Mouse (Mus musculus) fibroblast of lung, adult 2 months (primary cell): ENCODE measurements at regions not wholly inside any gene's neighbourhood (a gene's known extent, or its start where the extent isn't known, plus 50 kb on each side); places are given as distances from the start of the nearest gene placed in this dataset.
A peak's percentile ranks its signal among the peaks of the same experiment; 100 is the strongest.

ENCODE experiments used
- DNase-seq: peaks from one replicate; pipeline ENCODE4 v3.0.0-alpha.2; 2011; ENCODE audit warnings: low read depth

DNA sequence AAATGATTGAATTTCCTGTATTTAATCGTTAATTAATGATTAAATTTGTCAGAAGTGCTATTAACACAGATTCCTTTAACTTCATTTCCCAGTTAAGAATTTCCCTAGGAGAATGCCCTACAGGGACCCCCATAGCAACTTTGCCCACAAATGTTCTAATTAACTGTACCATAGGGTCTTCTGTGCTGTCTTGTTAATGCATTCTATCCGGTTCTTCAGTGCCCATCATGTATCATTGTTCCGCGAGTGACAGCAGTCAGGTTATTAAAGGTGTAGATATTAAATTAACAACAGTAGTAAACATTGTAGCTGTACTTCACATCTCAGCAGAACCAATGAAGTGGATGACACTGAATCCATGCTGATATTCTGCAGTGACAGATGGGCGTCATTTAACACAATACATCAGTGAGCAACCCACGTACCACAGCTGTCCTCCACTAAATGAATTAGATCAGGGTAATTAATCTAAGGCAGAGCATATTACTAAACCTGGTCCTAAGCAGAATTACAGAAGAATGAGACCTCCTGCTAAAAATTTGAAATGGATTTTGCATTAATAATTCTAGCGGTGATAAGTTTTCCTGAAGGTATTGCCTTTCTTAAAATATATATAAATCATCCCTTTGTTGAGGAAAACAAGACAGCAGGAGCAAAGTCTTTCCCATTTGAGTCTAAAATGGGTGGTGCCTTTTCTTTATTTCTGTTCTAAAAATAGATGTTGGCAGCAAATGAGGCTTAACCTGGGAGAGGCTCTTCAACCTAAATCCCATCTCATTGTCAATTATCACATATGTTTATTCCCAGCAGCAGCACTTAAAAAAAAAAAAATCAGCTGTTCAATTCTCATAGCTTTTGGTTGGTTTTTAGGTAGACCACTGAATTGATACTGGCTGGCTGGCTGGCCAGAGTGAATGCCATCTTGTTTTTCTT, 872.3 kb downstream of the Nxph1 start:
- DNase-seq, result no peak

DNA sequence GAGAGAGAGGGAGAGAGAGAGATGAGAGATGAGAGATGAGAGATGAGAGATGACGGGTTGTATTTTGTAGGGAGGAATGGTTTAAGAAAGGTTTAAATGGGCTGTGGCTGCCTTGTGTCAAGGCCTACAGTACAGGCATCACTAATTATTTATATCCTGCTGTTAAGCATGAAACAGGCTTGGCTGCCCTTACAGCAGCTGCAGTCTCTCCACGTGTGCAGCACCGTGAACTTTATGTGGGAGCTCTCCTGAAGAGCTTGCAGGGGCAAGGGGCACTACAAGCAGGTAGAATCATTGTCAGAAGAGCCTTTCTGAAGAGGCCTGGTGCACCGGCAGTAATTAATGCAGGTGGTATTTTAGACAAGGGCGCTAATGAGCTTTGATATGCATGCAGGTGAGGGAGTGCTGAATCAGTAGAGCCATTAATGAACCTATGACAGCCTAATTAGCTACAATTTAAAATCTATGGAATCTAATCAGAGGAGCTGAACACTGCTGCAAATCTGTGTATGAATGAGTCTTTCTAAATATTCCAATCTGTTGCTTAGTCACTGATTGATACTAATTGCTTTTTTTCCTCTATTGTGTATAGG, 886.7 kb downstream of the Nxph1 start:
- no peak for DNase-seq

DNA sequence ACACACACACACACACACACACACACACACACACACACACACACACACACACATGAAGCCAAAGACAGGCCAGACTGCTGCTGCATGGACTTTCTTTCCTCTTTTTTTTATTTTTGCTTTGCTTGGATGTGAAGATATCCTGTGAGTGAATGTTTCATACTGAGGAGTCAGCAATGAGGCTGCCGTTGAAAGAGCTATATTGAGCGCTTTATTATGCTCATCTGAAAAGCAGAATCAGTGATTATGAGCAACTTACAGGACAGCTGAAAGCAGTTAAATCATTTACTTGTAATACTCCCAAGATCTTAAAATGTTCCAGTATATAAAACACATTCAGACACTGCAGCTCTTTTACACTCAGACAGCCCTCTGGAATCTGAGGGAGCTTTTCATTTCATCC, 894.2 kb downstream of the Nxph1 start:
- no peak for DNase-seq

DNA sequence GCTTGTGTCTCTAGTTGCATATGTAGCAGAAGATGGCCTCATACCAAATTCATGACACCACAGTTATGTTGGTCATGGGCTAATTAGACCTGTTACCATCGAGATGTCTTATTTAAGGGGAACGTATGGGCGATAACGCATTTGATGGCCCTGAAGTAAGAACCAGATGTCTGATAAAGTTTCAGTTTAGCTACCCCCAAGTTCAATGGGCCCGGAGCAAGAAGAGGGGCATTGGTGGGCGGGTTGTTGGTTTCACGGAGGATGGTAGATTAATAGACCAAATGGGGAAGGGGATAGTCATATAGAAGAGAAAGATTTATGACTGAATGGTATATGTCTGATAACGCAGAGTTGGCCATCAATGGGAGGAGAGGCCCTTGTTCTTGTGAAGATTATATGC, 941.6 kb downstream of the Nxph1 start:
- peak; percentile 15 for DNase-seq
